Mouse (Mus musculus): ENCODE results near the gene Sdha.

DNA sequence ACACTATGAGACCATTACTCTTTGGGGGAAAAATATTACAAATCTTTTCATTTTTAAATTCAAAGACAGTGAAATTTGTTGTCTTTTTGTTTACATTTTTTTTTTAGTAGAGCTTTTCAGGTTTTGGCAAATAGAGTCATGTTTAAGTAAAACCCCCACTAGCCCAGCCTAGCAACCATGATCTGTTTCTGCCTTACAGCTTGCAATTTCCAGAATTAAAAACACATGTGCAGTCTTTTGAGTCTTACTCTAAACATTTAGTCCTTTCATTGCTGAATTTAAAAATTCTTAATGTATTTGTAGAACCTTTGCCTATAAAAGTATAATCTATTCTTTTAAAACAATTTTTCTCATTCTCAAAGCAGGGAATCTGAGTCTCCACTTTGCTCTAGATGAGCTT lies 20.8 kb downstream of the Sdha start:
- no peak for TF ChIP-seq CTCF (IDR thresholded peaks at IDR 0.05; ENCODE audit: control insufficient read depth, insufficient read depth, low read length)
- TF ChIP-seq POLR2A (IDR thresholded peaks at IDR 0.05; ENCODE audit: borderline replicate concordance, control insufficient read depth, low read depth, low read length), result no peak
